Mouse (Mus musculus) forebrain, embryonic 11.5 days (tissue): ENCODE data around the gene Gm45062. TPM values are rescaled to one million over a fixed set of nuclear protein-coding genes. Genes with fewer than 3 reads are reported as not detected.
"Not testable (repeated sequence)": the region's sequence is repeated elsewhere in the genome, so short reads cannot be mapped to it uniquely, and the experiment has no call there.

ENCODE experiments used
- ATAC-seq: fragments of 200-750 bp; cut with Nextera tagmentation; replicated peaks from 2 replicates; pipeline ENCODE4 v1.8.0; 2017; ENCODE audit warnings: moderate TSS enrichment; ENCODE audit not compliant: low FRiP score
- DNase-seq: peaks from one replicate; pipeline ENCODE4 v3.0.0-alpha.2; 2017; ENCODE audit warnings: low spot score
- H3K27ac ChIP-seq: fragments of 300-500 bp; sonication (generic); 2 replicates; pipeline ENCODE4 v1.5.1; 2014; ENCODE audit warnings: low read depth, low read length
- H3K27me3 ChIP-seq: fragments of 300-500 bp; sonication (generic); 2 replicates; pipeline ENCODE4 v1.6.1; 2014; ENCODE audit warnings: mild to moderate bottlenecking, low read length, mixed read lengths; ENCODE audit not compliant: control insufficient read depth, insufficient read depth
- H3K36me3 ChIP-seq: fragments of 300-500 bp; sonication (generic); 2 replicates; pipeline ENCODE4 v1.6.1; 2014; ENCODE audit warnings: mild to moderate bottlenecking, low read length, moderate library complexity, mixed read lengths; ENCODE audit not compliant: control insufficient read depth, insufficient read depth
- H3K4me1 ChIP-seq: fragments of 300-500 bp; sonication (generic); replicated peaks from 2 replicates; pipeline ENCODE4 v1.6.1; 2014; ENCODE audit warnings: low read length, mixed read lengths; ENCODE audit not compliant: control insufficient read depth, insufficient read depth
- H3K4me2 ChIP-seq: fragments of 300-500 bp; sonication (generic); 2 replicates; pipeline ENCODE4 v1.6.1; 2014; ENCODE audit warnings: low read depth, mild to moderate bottlenecking, low read length, moderate library complexity, mixed read lengths; ENCODE audit not compliant: severe bottlenecking
- H3K4me3 ChIP-seq: fragments of 300-500 bp; sonication (generic); 2 replicates; pipeline ENCODE4 v1.5.1; 2014; ENCODE audit warnings: low read depth, low read length
- H3K9ac ChIP-seq: fragments of 300-500 bp; sonication (generic); 2 replicates; pipeline ENCODE4 v1.6.1; 2014; ENCODE audit warnings: low read length
- H3K9me3 ChIP-seq: fragments of 300-500 bp; sonication (generic); 2 replicates; pipeline ENCODE4 v1.6.1; 2016; ENCODE audit warnings: low read length, mixed read lengths; ENCODE audit not compliant: control insufficient read depth
- WGBS: fragments of 180-500 bp; shearing (Covaris S2); extraction: QIAGEN DNeasy Blood & Tissue Kit; methylation state at CpG from one replicate; pipeline ENCODE4 v1.1.7; 2014; 5-methylcytosine and 5-hydroxymethylcytosine counted together
- polyA plus RNA-seq: library from polyadenylated mRNA; unstranded; fragments of >200 nt; fragmentation: Nextera tagmentation; extraction: Ambion mirVana; gene quantifications from 2 replicates; pipeline ENCODE4 v1.2.1, GENCODE M21; 2014

The Gm45062 gene
- polyA plus RNA-seq, 1 experiment from 2014 or later = 19.1 TPM

- not testable (repeated sequence) for H3K4me2 ChIP-seq, H3K9me3 ChIP-seq, H3K36me3 ChIP-seq, DNase-seq, H3K27ac ChIP-seq, ATAC-seq, H3K9ac ChIP-seq, H3K27me3 ChIP-seq, H3K4me3 ChIP-seq, H3K4me1 ChIP-seq
- 85% methylated on average over 3 of the region's 4 CpGs for WGBS
Measured at GRCm38 (mm10) chr6:8541531-8541930, 282.3 kb downstream of the Gm45062 start.

GRCm38 (mm10) chr6:8544822-8545221 is 285.6 kb downstream of the Gm45062 start:
- WGBS = 98% methylated on average over 5 of the region's 5 CpGs
- Histone ChIP-seq H3K4me3 (no peak overlapping the region), H3K9me3 (no peaks in the 10 kb centered on the region), H3K9ac (no peak overlapping the region), H3K4me2 (no peak overlapping the region), H3K27me3 (no peaks in the 10 kb centered on the region), H3K4me1 (no peaks in the 10 kb centered on the region), H3K36me3 (no peaks in the 10 kb centered on the region), H3K27ac (no peak overlapping the region)
- ATAC-seq = no peak
- no peak for DNase-seq

GRCm38 (mm10) chr6:8545780-8546179 is 286.5 kb downstream of the Gm45062 start:
- Histone ChIP-seq H3K4me1 (no peaks in the 10 kb centered on the region), H3K36me3 (no peaks in the 10 kb centered on the region), H3K4me3 (no peak overlapping the region), H3K4me2 (no peak overlapping the region), H3K27ac (no peak overlapping the region), H3K9me3 (no peaks in the 10 kb centered on the region), H3K27me3 (no peaks in the 10 kb centered on the region), H3K9ac (no peak overlapping the region)
- no peak for ATAC-seq
- DNase-seq = no peak
- WGBS = 94% methylated on average over 7 of the region's 7 CpGs

DNA sequence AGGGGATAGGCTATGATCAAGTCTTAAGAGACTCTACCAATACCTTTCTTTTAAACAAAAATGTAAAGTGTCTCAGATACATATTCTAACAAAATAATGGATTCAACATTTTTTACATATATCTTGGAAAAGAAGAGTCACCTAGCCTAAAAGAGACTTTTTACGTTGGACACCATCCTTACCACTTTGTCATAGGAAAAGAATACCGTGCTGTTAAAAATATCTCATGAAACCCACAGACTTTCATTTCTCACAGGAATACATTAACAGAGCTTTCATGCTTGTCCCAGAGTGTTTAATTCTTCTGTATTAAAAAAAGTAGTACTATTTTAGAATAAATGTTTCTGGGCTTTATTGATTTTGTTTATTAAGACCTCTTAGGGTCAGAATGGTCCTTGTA is 291.9 kb downstream of the Gm45062 start:
- H3K36me3 ChIP-seq = no peaks in the 10 kb centered on the region
- ATAC-seq = no peak
- no peaks in the 10 kb centered on the region for H3K4me1 ChIP-seq
- H3K4me2 ChIP-seq = no peak overlapping the region
- H3K4me3 ChIP-seq = no peak overlapping the region
- no peaks in the 10 kb centered on the region for H3K27me3 ChIP-seq
- 90% methylated on average over 2 of the region's 2 CpGs for WGBS
- no peak for DNase-seq
- H3K27ac ChIP-seq = no peak overlapping the region
- no peaks in the 10 kb centered on the region for H3K9me3 ChIP-seq
- H3K9ac ChIP-seq = no peak overlapping the region

- Histone ChIP-seq H3K27ac (no peak overlapping the region), H3K4me2 (no peak overlapping the region), H3K4me1 (no peaks in the 10 kb centered on the region), H3K9me3 (no peaks in the 10 kb centered on the region), H3K9ac (no peak overlapping the region), H3K4me3 (no peak overlapping the region), H3K27me3 (no peaks in the 10 kb centered on the region), H3K36me3 (no peaks in the 10 kb centered on the region; the same call in 1 of the 2 replicates)
- DNase-seq (no peak), ATAC-seq (no peak)
- WGBS = 90% methylated on average over 5 of the region's 5 CpGs
Measured at GRCm38 (mm10) chr6:8556849-8557571, 297.8 kb downstream of the Gm45062 start.

DNA sequence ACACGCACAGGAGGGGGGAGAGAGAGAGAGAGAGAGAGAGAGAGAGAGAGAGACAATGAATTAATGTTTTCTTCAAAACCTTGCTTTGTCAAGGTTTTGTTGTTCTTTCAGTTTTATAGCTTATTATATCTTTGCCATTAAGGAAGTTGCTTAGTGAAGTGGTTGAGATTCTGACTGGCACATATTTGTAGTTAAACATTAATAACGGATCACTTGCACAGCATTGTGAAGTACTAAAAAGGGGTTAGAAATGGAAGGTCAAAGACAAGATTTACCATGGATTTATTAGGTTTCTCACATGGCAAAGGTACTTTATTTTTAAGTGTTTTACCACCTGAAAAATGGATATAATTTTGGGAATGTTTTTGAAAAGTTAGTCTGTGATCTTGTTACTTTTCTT is 301.4 kb downstream of the Gm45062 start:
- no peaks in the 10 kb centered on the region for H3K27me3 ChIP-seq
- 90% methylated on average over 2 of the region's 2 CpGs for WGBS

DNA sequence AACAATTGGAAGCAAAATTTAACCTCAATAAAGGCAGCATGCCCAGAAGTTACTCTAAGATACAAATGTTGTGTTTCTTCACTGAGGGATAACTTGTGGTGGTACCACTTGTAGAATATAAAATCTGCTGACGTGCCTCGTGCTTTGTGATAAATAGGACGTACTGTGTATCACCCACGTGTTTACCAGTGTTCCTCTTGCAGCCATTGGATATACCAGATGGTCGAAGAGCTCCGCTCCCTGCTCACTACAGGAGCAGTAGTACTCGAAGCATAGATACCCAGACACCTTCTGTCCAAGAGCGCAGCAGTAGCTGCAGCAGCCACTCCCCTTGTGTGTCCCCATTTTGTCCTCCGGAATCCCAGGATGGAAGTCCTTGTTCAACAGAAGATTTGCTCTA is 323.1 kb downstream of the Gm45062 start:
- DNase-seq (no peak), ATAC-seq (no peak)
- 93% methylated on average over 9 of the region's 9 CpGs for WGBS
- Histone ChIP-seq H3K27ac (no peak overlapping the region), H3K9ac (no peak overlapping the region), H3K27me3 (no peaks in the 10 kb centered on the region), H3K36me3 (no peaks in the 10 kb centered on the region), H3K9me3 (no peaks in the 10 kb centered on the region), H3K4me2 (no peak overlapping the region), H3K4me3 (no peak overlapping the region), H3K4me1 (no peaks in the 10 kb centered on the region)

More for the DNA sequence above, 301.4 kb downstream of the Gm45062 start:
- no peaks in the 10 kb centered on the region; the same call in 1 of the 2 replicates for H3K36me3 ChIP-seq
- no peak overlapping the region for H3K4me2 ChIP-seq
- no peaks in the 10 kb centered on the region for H3K4me1 ChIP-seq
- DNase-seq (no peak), ATAC-seq (no peak)
- H3K4me3 ChIP-seq = no peak overlapping the region
- no peak overlapping the region for H3K27ac ChIP-seq
- no peak overlapping the region for H3K9ac ChIP-seq
- H3K9me3 ChIP-seq = no peaks in the 10 kb centered on the region

DNA sequence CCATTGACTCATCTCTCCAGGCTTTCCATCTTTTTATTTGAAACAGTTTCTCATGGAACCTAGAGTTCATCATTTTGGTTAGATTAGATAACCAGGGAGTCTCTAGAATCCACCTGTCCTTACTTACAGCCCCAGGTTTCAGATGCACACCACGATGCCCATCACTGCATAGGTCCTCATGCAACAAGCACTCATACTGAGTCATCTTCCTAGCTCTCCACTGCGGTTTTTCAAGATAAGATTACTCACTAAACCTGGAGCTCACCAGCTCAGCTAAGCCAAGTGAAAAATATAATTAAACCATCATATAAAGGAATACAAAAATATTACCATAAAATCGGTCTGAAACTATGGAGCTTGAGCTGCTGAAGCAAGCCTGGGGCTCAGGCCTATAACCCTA is 324.6 kb downstream of the Gm45062 start:
- DNase-seq (no peak), ATAC-seq (no peak)
- H3K4me2 ChIP-seq = no peak overlapping the region
- H3K27me3 ChIP-seq = no peaks in the 10 kb centered on the region
- 93% methylated on average over 3 of the region's 3 CpGs for WGBS
- no peaks in the 10 kb centered on the region for H3K9me3 ChIP-seq
- no peak overlapping the region for H3K27ac ChIP-seq
- H3K36me3 ChIP-seq = no peaks in the 10 kb centered on the region
- H3K9ac ChIP-seq = no peak overlapping the region
- H3K4me3 ChIP-seq = no peak overlapping the region
- H3K4me1 ChIP-seq = no peaks in the 10 kb centered on the region

GRCm38 (mm10) chr6:8591665-8592064 is 332.4 kb downstream of the Gm45062 start:
- ATAC-seq (no peak), DNase-seq (no peak)
- Histone ChIP-seq H3K4me3 (no peak overlapping the region), H3K27ac (no peak overlapping the region), H3K9me3 (no peaks in the 10 kb centered on the region), H3K4me1 (no peaks in the 10 kb centered on the region), H3K27me3 (no peaks in the 10 kb centered on the region), H3K36me3 (no peaks in the 10 kb centered on the region), H3K4me2 (no peak overlapping the region), H3K9ac (no peak overlapping the region)
- 91% methylated on average over 9 of the region's 9 CpGs for WGBS
